Mouse (Mus musculus) hindbrain, postnatal 0 days (tissue): Measurements from ENCODE around the gene Mcemp1. TPM values are rescaled to one million over a fixed set of nuclear protein-coding genes. Genes with fewer than 3 reads are reported as not detected.

ENCODE experiments used
- ATAC-seq: fragments of 200-750 bp; cut with Nextera tagmentation; 2 replicates; pipeline ENCODE4 v1.8.0; 2017; ENCODE audit warnings: mild to moderate bottlenecking, moderate TSS enrichment, moderate library complexity
- DNase-seq: peaks from one replicate; pipeline ENCODE4 v3.0.0-alpha.2; 2015; ENCODE audit warnings: low spot score
- H3K27ac ChIP-seq: fragments of 300-500 bp; sonication (generic); 2 replicates; pipeline ENCODE4 v1.5.1; 2014; ENCODE audit warnings: mild to moderate bottlenecking
- H3K27me3 ChIP-seq: fragments of 300-500 bp; sonication (generic); 2 replicates; pipeline ENCODE4 v1.6.1; 2014; ENCODE audit warnings: low read length, mixed read lengths; ENCODE audit not compliant: insufficient read depth
- H3K36me3 ChIP-seq: fragments of 300-500 bp; sonication (generic); 2 replicates; pipeline ENCODE4 v1.6.1; 2014; ENCODE audit warnings: low read length, mixed read lengths; ENCODE audit not compliant: insufficient read depth
- H3K4me1 ChIP-seq: fragments of 300-500 bp; sonication (generic); 2 replicates; pipeline ENCODE4 v1.6.1; 2014; ENCODE audit warnings: antibody characterized with exemption, low read length, mixed read lengths; ENCODE audit not compliant: insufficient read depth
- H3K4me2 ChIP-seq: fragments of 300-500 bp; sonication (generic); 2 replicates; pipeline ENCODE4 v1.6.1; 2014; ENCODE audit warnings: low read depth, mild to moderate bottlenecking, low read length, moderate library complexity, mixed read lengths
- H3K4me3 ChIP-seq: fragments of 300-500 bp; sonication (generic); 2 replicates; pipeline ENCODE4 v1.5.1; 2014; ENCODE audit warnings: low read length
- H3K9ac ChIP-seq: fragments of 300-500 bp; sonication (generic); replicated peaks from 2 replicates; pipeline ENCODE4 v1.6.1; 2014; ENCODE audit warnings: mild to moderate bottlenecking, low read length, moderate library complexity, mixed read lengths
- H3K9me3 ChIP-seq: fragments of 300-500 bp; sonication (generic); 2 replicates; pipeline ENCODE4 v1.6.1; 2016; ENCODE audit warnings: low read length, mixed read lengths
- CTCF ChIP-seq: IDR thresholded peaks from 2 replicates; pipeline ENCODE4 v1.5.1; 2016; ENCODE audit warnings: antibody characterized with exemption, control low read depth, low read depth
- WGBS: fragments of 180-500 bp; shearing (Covaris S2); extraction: QIAGEN DNeasy Blood & Tissue Kit; methylation state at CpG from one replicate; pipeline ENCODE4 v1.1.7; 2014; 5-methylcytosine and 5-hydroxymethylcytosine counted together
- polyA plus RNA-seq: library from polyadenylated mRNA; unstranded; fragments of >200 nt; fragmentation: Nextera tagmentation; extraction: Ambion mirVana; gene quantifications from 2 replicates; pipeline ENCODE4 v1.2.1, GENCODE M21; 2015
- total RNA-seq: library from RNA; depleted of rRNA; stranded (reverse); fragments of >200 nt; gene quantifications from 2 replicates; pipeline ENCODE4 v1.2.3, GENCODE M21; 2014; rRNA removed

The Mcemp1 gene
- total and polyA plus RNA-seq, 2 experiments from 2014 or later = 0.09 TPM; not detected in 1

- Histone ChIP-seq H3K27me3 (no peaks in the 10 kb centered on the region), H3K9ac (no peak overlapping the region), H3K36me3 (no peaks in the 10 kb centered on the region), H3K27ac (no peak overlapping the region), H3K4me3 (no peak overlapping the region), H3K4me1 (no peaks in the 10 kb centered on the region), H3K9me3 (no peaks in the 10 kb centered on the region), H3K4me2 (no peak overlapping the region)
- no peak for ATAC-seq
- 89% methylated on average over 12 of the region's 12 CpGs for WGBS
- TF ChIP-seq CTCF = no peak
- DNase-seq = no peak
Measured at GRCm38 (mm10) chr8:3717321-3717954, 51.9 kb downstream of the Mcemp1 start.

GRCm38 (mm10) chr8:3718559-3718958, 53.0 kb downstream of the Mcemp1 start:
- WGBS = 21% methylated on average over 14 of the region's 14 CpGs
- ATAC-seq = peak; percentile 59
- no peak overlapping the region for H3K9ac ChIP-seq

More at GRCm38 (mm10) chr8:3718559-3718958, 53.0 kb downstream of the Mcemp1 start:
- Histone ChIP-seq H3K4me1 (no peaks in the 10 kb centered on the region), H3K27ac (no peak overlapping the region), H3K9me3 (no peaks in the 10 kb centered on the region), H3K4me2 (no peak overlapping the region), H3K4me3 (no peak overlapping the region), H3K36me3 (no peaks in the 10 kb centered on the region), H3K27me3 (no peaks in the 10 kb centered on the region)
- peak; percentile 53 for DNase-seq
- peak; percentile 89 for TF ChIP-seq CTCF

Other genes starting within 250 kb of the Mcemp1 start
- 1.5 and 4.9 TPM in 2 replicates for gene Pex11g, start 198.1 kb upstream of the Mcemp1 start, total RNA-seq
- 2.0 and 2.4 TPM in 2 replicates for gene Pex11g, start 198.1 kb upstream of the Mcemp1 start, polyA plus RNA-seq
- 0.26 TPM in 1 of 2 replicates, not detected in the other for gene Tex45, start 194.9 kb upstream of the Mcemp1 start, total RNA-seq
- gene Tex45, start 194.9 kb upstream of the Mcemp1 start, polyA plus RNA-seq = 0.57 and 0.73 TPM in 2 replicates
- 98.3 and 109 TPM in 2 replicates for gene Zfp358, start 172.6 kb upstream of the Mcemp1 start, total RNA-seq
- gene Zfp358, start 172.6 kb upstream of the Mcemp1 start, polyA plus RNA-seq = 46.0 and 49.6 TPM in 2 replicates
- gene Mcoln1, start 165.3 kb upstream of the Mcemp1 start, total RNA-seq = 113 and 140 TPM in 2 replicates
- 92.4 and 96.8 TPM in 2 replicates for gene Mcoln1, start 165.3 kb upstream of the Mcemp1 start, polyA plus RNA-seq
- 55.6 and 82.6 TPM in 2 replicates for gene Pnpla6, start 150.4 kb upstream of the Mcemp1 start, total RNA-seq
- 35.3 and 38.4 TPM in 2 replicates for gene Pnpla6, start 150.4 kb upstream of the Mcemp1 start, polyA plus RNA-seq
- gene C330021F23Rik, start 97.8 kb upstream of the Mcemp1 start, total RNA-seq = 0.37 TPM in 1 of 2 replicates, not detected in the other
- 0.26 and 0.29 TPM in 2 replicates for gene C330021F23Rik, start 97.8 kb upstream of the Mcemp1 start, polyA plus RNA-seq
- 108 and 128 TPM in 2 replicates for gene Camsap3, start 78.5 kb upstream of the Mcemp1 start, total RNA-seq
- gene Camsap3, start 78.5 kb upstream of the Mcemp1 start, polyA plus RNA-seq = 34.9 and 39.1 TPM in 2 replicates
- 44.2 and 47.8 TPM in 2 replicates for gene Xab2, start 44.4 kb upstream of the Mcemp1 start, total RNA-seq
- 32.6 and 35.7 TPM in 2 replicates for gene Xab2, start 44.4 kb upstream of the Mcemp1 start, polyA plus RNA-seq
- 3.7 and 16.5 TPM in 2 replicates for gene Pet100, start 44.2 kb upstream of the Mcemp1 start, total RNA-seq
- gene Pet100, start 44.2 kb upstream of the Mcemp1 start, polyA plus RNA-seq = 91.3 and 99.6 TPM in 2 replicates
- 95.0 and 145 TPM in 2 replicates for gene Pcp2, start 40.2 kb upstream of the Mcemp1 start, total RNA-seq
- 78.6 and 84.4 TPM in 2 replicates for gene Pcp2, start 40.2 kb upstream of the Mcemp1 start, polyA plus RNA-seq
- gene Stxbp2, start 34.8 kb upstream of the Mcemp1 start, total RNA-seq = 9.7 and 23.9 TPM in 2 replicates
- 32.7 and 38.5 TPM in 2 replicates for gene Stxbp2, start 34.8 kb upstream of the Mcemp1 start, polyA plus RNA-seq
- not detected in 2 replicates for gene Retn, start 10.0 kb upstream of the Mcemp1 start, total RNA-seq
- gene Retn, start 10.0 kb upstream of the Mcemp1 start, polyA plus RNA-seq = 0.44 and 0.60 TPM in 2 replicates
- gene Fcor, start 6.6 kb downstream of the Mcemp1 start, total RNA-seq = 21.2 TPM in 1 of 2 replicates, not detected in the other
- 27.0 and 27.5 TPM in 2 replicates for gene Fcor, start 6.6 kb downstream of the Mcemp1 start, polyA plus RNA-seq
- gene Trappc5, start 10.5 kb downstream of the Mcemp1 start, total RNA-seq = 53.3 and 64.8 TPM in 2 replicates
- 53.9 and 55.8 TPM in 2 replicates for gene Trappc5, start 10.5 kb downstream of the Mcemp1 start, polyA plus RNA-seq
- not detected in 2 replicates for gene Fcer2a, start 28.4 kb downstream of the Mcemp1 start, total RNA-seq
- gene Fcer2a, start 28.4 kb downstream of the Mcemp1 start, polyA plus RNA-seq = 0.41 and 0.44 TPM in 2 replicates
- not detected in 2 replicates for gene Clec4g, start 54.9 kb downstream of the Mcemp1 start, total RNA-seq
- not detected in 2 replicates for gene Clec4g, start 54.9 kb downstream of the Mcemp1 start, polyA plus RNA-seq
- not detected in 2 replicates for gene Cd209a, start 83.2 kb downstream of the Mcemp1 start, total RNA-seq
- 0.29 TPM in 1 of 2 replicates, not detected in the other for gene Cd209a, start 83.2 kb downstream of the Mcemp1 start, polyA plus RNA-seq
- not detected in 2 replicates for gene Cd209e, start 188.6 kb downstream of the Mcemp1 start, total RNA-seq
- not detected in 2 replicates for gene Cd209e, start 188.6 kb downstream of the Mcemp1 start, polyA plus RNA-seq
- gene Cd209d, start 212.8 kb downstream of the Mcemp1 start, total RNA-seq = not detected in 2 replicates
- not detected in 2 replicates for gene Cd209d, start 212.8 kb downstream of the Mcemp1 start, polyA plus RNA-seq